Mouse (Mus musculus) liver, embryonic 13.5 days (tissue): ENCODE measurements at regions not wholly inside any gene's neighbourhood (a gene's known extent, or its start where the extent isn't known, plus 50 kb on each side); places are given as distances from the start of the nearest gene placed in this dataset.

ENCODE experiments used
- ATAC-seq: fragments of 200-750 bp; cut with Nextera tagmentation; 2 replicates; pipeline ENCODE4 v1.8.0; 2017; ENCODE audit warnings: low read depth, mild to moderate bottlenecking, moderate number of reproducible peaks, moderate library complexity
- DNase-seq: peaks from one replicate; pipeline ENCODE4 v3.0.0; 2022
- H3K27ac ChIP-seq: fragments of 300-500 bp; sonication (generic); 2 replicates; pipeline ENCODE4 v1.5.1; 2015; ENCODE audit warnings: moderate library complexity, mild to moderate bottlenecking, inconsistent platforms
- H3K27me3 ChIP-seq: fragments of 300-500 bp; sonication (generic); 2 replicates; pipeline ENCODE4 v1.6.1; 2015; ENCODE audit warnings: mild to moderate bottlenecking, inconsistent platforms
- H3K36me3 ChIP-seq: fragments of 300-500 bp; sonication (generic); 2 replicates; pipeline ENCODE4 v1.6.1; 2015; ENCODE audit warnings: mild to moderate bottlenecking, inconsistent platforms
- H3K4me1 ChIP-seq: fragments of 300-500 bp; sonication (generic); replicated peaks from 2 replicates; pipeline ENCODE4 v1.6.1; 2015; ENCODE audit warnings: inconsistent platforms
- H3K4me2 ChIP-seq: fragments of 300-500 bp; sonication (generic); 2 replicates; pipeline ENCODE4 v1.6.1; 2015; ENCODE audit warnings: inconsistent platforms, mild to moderate bottlenecking, moderate library complexity
- H3K4me3 ChIP-seq: fragments of 300-500 bp; sonication (generic); replicated peaks from 2 replicates; pipeline ENCODE4 v1.5.1; 2015; ENCODE audit warnings: mild to moderate bottlenecking, inconsistent platforms
- H3K9ac ChIP-seq: fragments of 300-500 bp; sonication (generic); 2 replicates; pipeline ENCODE4 v1.6.1; 2015; ENCODE audit warnings: mild to moderate bottlenecking, inconsistent platforms
- H3K9me3 ChIP-seq: fragments of 300-500 bp; sonication (generic); replicated peaks from 2 replicates; pipeline ENCODE4 v1.6.1; 2016; ENCODE audit warnings: inconsistent platforms
- WGBS: fragments of 180-500 bp; shearing (Covaris S2); methylation state at CpG from one replicate; pipeline ENCODE4 v1.1.7; 2015; ENCODE audit not compliant: insufficient replicate concordance; 5-methylcytosine and 5-hydroxymethylcytosine counted together

DNA sequence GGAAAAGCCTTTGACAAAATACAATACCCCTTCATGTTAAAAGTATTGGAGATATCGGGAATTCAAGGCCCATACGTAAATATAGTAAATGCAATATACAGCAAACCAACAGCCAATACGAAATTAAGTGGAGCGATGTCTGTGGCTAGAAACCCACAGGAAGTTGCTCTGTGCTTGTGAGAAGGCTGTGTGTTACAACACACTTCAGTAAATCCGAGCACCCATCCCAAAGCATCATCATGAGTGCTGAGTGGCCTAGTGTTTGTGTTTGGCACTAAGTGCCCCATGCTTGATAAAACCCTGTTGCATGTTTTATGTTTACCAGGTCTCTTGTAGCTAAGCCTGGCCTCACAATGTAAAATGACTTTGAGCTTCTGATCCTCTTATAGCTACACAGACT, 194.3 kb downstream of the Ankrd16 start:
- DNase-seq, result no peak
- 60% methylated on average over 5 of the region's 5 CpGs for WGBS
- Histone ChIP-seq H3K27ac (no peak overlapping the region), H3K27me3 (no peaks in the 10 kb centered on the region), H3K4me3 (no peak overlapping the region), H3K36me3 (no peaks in the 10 kb centered on the region), H3K9ac (no peak overlapping the region), H3K4me2 (no peak overlapping the region), H3K9me3 (no peaks in the 10 kb centered on the region), H3K4me1 (no peaks in the 10 kb centered on the region)
- ATAC-seq, result no peak

DNA sequence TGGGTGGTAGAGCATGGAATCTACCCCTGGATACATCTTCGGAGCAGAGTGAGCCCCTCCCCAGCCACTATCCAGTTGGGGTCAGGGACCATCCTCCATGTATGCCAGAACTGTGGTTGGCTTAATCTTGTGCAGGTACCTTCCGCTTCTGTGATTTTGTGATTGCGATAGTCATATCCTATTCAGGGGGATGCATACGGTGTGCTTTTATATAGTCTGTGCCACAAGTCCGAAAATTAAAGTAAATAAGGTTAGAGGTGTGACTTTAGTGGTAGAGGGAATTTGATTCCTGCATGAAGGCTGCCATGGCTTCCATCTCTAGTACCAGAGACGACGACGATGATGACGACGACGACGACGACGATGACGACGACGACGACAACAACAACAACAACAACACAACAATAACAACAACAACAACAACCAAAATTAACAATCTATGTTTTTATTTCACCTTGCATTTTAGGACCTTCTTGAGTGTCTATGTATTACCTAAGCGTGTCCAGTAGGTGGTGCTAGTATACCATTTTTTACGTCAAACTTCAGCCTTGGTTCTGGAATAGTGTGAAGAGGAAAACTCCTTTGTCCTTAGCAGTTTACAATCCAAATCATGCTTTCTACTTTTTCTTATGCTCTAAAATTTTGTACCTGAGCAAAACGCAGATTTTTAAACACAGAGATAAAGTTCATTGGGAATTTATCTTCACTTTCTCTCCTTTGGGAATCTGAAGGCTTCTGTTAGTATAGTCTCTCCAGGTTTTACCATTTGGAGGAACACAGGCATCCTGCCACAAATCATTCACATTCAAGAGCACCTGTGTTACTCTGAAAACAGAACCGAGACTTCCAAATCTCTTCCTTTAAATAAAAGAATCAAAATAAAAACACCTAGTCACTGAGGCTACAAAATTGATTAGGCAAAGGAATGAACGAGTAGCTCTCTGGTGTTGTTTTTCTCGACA, 224.5 kb downstream of the Ankrd16 start:
- ATAC-seq (no peak), DNase-seq (no peak)
- no peak overlapping the region for H3K9ac ChIP-seq
- H3K9me3 ChIP-seq, result no peaks in the 10 kb centered on the region
- 31% methylated on average over 24 of the region's 24 CpGs for WGBS
- H3K36me3 ChIP-seq, result no peaks in the 10 kb centered on the region
- H3K4me2 ChIP-seq, result no peak overlapping the region
- no peaks in the 10 kb centered on the region for H3K4me1 ChIP-seq
- H3K4me3 ChIP-seq, result no peak overlapping the region
- H3K27ac ChIP-seq, result no peak overlapping the region
- no peaks in the 10 kb centered on the region for H3K27me3 ChIP-seq

DNA sequence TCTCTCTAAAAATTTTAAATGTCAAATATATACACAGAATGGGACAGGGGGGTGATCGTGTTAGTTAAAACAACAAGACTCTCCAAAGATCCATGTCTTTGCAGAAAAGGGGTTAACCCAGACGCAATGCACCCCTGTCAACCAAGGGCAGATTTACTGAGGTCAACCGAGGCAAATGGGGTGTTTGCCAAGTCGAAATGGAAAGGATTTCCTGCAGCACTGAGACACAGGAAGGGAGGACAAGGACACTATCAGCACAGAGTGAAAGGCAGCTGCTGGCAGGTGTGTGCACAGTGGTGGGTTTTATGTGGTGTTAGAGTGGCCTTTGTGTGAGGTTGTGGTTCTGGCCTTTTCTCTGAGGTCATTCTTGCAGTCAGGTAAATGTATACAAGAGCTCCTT, 226.7 kb downstream of the Ankrd16 start:
- H3K4me2 ChIP-seq, result no peak overlapping the region
- no peak overlapping the region for H3K9ac ChIP-seq
- H3K4me1 ChIP-seq, result no peaks in the 10 kb centered on the region
- DNase-seq (no peak), ATAC-seq (no peak)
- WGBS, result 23% methylated on average over 4 of the region's 4 CpGs
- H3K4me3 ChIP-seq, result no peak overlapping the region
- no peaks in the 10 kb centered on the region for H3K36me3 ChIP-seq
- H3K9me3 ChIP-seq, result no peaks in the 10 kb centered on the region
- no peak overlapping the region for H3K27ac ChIP-seq
- no peaks in the 10 kb centered on the region for H3K27me3 ChIP-seq

DNA sequence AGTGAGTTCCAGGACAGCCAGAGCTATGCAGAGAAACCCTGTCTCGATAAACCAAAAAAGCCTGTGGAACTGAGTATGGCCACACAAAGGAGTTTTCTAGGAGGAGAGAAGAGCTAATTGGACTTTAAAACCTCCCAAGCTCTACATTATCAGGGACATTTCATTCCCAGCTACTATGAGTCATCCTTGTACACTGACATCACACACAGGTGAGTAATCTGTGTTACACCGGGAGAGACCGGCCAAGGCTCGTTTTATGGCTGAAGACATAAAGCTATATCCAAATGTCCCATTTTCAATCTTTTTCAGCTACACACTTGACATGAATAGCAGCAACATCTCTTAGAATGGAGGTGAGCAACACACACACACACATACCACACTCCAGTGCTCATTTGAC, 229.5 kb downstream of the Ankrd16 start:
- Histone ChIP-seq H3K36me3 (no peaks in the 10 kb centered on the region), H3K9ac (no peak overlapping the region), H3K27me3 (no peaks in the 10 kb centered on the region), H3K9me3 (no peaks in the 10 kb centered on the region), H3K4me3 (no peak overlapping the region), H3K27ac (no peak overlapping the region), H3K4me2 (no peak overlapping the region), H3K4me1 (no peaks in the 10 kb centered on the region)
- WGBS, result 78% methylated on average over 4 of the region's 4 CpGs
- ATAC-seq, result no peak
- DNase-seq, result no peak

DNA sequence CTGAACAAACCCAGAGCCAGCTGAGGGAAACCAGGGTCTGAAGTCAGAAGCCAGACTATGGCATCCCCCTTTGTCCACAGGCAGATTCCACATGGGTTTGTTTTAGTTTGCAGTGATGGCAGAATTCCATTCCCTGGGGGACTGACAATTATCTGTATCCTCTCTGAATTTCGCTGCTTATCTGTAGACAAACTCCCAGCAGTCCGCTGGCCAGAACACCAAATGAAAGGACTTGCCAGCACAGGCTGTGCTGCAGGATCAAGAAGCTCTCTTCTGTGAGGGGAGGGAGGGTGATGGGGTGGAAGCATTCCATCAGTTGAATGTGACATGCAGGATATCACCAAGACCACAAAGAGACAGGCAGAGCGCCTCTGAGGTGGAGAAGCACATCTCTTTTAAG, 233.8 kb downstream of the Ankrd16 start:
- Histone ChIP-seq H3K27ac (no peak overlapping the region), H3K4me1 (no peaks in the 10 kb centered on the region), H3K4me3 (no peak overlapping the region), H3K27me3 (no peaks in the 10 kb centered on the region), H3K36me3 (no peaks in the 10 kb centered on the region), H3K9ac (no peak overlapping the region), H3K9me3 (no peaks in the 10 kb centered on the region), H3K4me2 (no peak overlapping the region)
- DNase-seq, result no peak
- 31% methylated on average over 3 of the region's 3 CpGs for WGBS
- no peak for ATAC-seq

DNA sequence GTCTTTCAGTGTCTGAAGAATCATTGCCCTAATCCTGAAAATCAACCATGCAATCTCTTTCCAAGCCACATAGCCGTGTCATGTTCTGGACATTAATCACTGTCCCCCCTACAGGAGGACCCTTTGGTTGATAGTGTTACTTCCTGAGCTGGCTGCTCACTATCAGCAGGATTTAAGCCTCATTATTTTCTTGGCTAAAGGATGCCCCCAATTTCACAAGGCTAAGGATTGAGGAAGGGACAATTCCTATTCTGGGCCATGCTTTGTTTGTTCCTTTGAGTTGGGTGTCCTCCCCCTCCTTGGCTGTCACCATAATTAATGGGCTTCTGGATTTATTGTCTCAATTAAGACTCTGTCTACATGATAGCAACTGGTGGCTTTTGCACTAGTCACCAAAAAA, 241.9 kb downstream of the Ankrd16 start:
- H3K4me3 ChIP-seq, result no peak overlapping the region
- WGBS, result 34% methylated on average over 1 of the region's 1 CpGs
- H3K4me1 ChIP-seq, result no peaks in the 10 kb centered on the region
- no peaks in the 10 kb centered on the region for H3K27me3 ChIP-seq
- H3K9ac ChIP-seq, result no peak overlapping the region
- no peaks in the 10 kb centered on the region for H3K36me3 ChIP-seq
- ATAC-seq, result 0 out of 2 replicates have a peak, but pooled peaks have one; percentile 34
- DNase-seq, result no peak
- no peaks in the 10 kb centered on the region for H3K9me3 ChIP-seq
- H3K27ac ChIP-seq, result no peak overlapping the region
- no peak overlapping the region for H3K4me2 ChIP-seq

DNA sequence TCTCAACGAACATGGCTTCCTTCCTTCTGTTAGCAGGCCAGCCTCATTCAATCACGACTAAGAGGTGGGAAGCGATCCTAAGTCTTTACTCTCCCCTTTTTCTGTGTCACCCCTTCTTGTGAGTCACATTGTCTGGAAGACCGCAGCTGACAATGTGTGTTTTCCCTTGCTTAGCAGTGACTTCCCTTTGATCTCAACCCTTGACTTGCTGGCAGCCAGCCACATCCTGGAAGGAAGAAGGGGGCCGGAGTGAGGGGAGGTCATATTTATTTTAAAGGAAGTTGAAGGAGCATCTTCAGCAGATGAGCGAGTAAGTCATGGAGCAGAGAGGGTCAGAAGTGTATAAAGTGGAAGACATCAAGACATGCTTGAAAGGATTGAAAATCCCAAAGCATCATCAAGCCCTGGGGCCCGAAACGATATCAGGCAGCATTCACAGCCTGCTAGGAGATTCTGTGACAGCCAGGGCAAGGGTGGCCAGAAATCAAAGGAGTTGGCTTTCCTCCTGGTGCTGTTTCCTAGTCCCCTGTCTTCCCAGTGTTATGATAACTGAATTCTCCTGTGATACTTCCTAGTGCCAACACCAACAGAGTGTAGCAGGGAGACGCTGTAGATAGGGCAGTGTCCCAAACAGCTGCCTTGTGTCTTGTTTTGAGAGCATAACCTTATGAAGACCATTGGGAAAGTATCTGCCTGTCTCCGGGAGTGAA, 245.9 kb downstream of the Ankrd16 start:
- Histone ChIP-seq H3K9ac (no peak overlapping the region), H3K36me3 (no peaks in the 10 kb centered on the region), H3K27ac (peak overlapping the region; percentile 23), H3K9me3 (no peaks in the 10 kb centered on the region), H3K4me3 (no peak overlapping the region), H3K4me1 (no peaks in the 10 kb centered on the region), H3K4me2 (no peak overlapping the region), H3K27me3 (no peaks in the 10 kb centered on the region)
- WGBS, result 14% methylated on average over 10 of the region's 10 CpGs
- ATAC-seq, result peak; percentile 47; the same call in 1 of the 2 replicates
- no peak for DNase-seq

DNA sequence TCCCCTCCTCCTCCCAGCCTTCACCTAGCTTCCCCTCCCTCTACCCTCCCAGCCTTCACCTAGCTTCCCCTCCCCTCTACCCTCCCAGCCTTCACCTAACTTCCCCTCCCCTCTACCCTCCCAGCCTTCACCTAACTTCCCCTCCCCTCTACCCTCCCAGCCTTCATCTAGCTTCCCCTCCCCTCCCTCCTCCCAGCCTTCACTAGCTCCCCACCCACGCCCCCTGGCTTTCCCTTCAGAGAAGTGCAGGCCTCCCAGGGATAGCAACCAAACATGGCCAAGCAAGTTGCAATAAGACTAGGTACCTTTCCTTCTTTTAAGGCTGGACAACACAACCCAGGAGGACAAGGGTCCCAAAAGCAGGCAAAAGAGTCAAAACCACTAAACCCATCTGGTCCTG, 248.5 kb downstream of the Ankrd16 start:
- no peak overlapping the region for H3K9ac ChIP-seq
- H3K4me1 ChIP-seq, result no peaks in the 10 kb centered on the region
- 52% methylated on average over 1 of the region's 1 CpGs for WGBS
- DNase-seq, result no peak
- H3K27me3 ChIP-seq, result no peaks in the 10 kb centered on the region
- H3K9me3 ChIP-seq, result no peaks in the 10 kb centered on the region
- no peak overlapping the region for H3K4me2 ChIP-seq
- ATAC-seq, result no peak
- no peak overlapping the region for H3K4me3 ChIP-seq
- no peak overlapping the region for H3K27ac ChIP-seq
- H3K36me3 ChIP-seq, result no peaks in the 10 kb centered on the region

DNA sequence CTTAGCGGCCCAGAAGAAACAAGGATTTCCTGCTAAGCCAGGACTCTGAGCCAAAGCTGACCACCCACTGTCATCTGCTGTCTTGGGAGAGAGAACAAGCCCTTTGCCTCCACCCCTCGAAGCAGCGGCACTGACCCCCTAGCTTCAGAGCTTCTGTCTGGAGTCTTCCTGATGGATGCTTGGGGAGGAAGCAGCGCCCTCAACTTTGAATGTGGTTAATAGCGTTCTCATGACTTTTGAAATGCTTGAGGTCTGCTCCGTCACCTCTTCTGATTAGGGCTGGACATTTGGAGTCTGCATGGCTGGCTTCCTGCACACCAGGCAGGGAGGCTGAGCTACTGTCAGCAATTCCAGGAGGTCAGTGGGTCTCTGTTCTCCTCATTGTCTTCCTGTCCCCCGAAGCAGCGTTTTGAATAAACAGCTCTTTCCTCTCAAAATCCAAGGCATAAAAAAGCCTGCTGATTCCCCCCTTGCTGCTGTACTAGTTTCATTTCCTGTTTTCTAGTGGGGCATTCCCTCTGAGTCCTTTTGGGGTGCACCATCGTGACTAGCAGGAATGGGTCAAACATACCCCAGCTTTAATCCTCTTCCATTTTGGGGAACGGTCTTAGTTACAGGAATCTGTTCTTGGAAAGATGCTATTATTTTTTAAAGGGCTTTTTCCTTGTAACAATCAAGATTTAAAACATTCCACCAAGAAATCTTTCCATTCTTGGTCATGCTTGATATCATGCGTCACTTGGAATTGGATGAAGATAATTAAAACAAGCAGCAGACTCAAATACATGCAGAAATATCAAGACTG, 256.0 kb downstream of the Ankrd16 start:
- WGBS, result 35% methylated on average over 11 of the region's 11 CpGs
- H3K36me3 ChIP-seq, result no peaks in the 10 kb centered on the region
- no peaks in the 10 kb centered on the region for H3K9me3 ChIP-seq
- peak; percentile 59 for ATAC-seq
- H3K27ac ChIP-seq, result no peak overlapping the region; the same call in 1 of the 2 replicates
- H3K9ac ChIP-seq, result no peak overlapping the region
- H3K4me3 ChIP-seq, result no peak overlapping the region
- H3K27me3 ChIP-seq, result no peaks in the 10 kb centered on the region
- no peak for DNase-seq
- no peaks in the 10 kb centered on the region for H3K4me1 ChIP-seq
- H3K4me2 ChIP-seq, result no peak overlapping the region

DNA sequence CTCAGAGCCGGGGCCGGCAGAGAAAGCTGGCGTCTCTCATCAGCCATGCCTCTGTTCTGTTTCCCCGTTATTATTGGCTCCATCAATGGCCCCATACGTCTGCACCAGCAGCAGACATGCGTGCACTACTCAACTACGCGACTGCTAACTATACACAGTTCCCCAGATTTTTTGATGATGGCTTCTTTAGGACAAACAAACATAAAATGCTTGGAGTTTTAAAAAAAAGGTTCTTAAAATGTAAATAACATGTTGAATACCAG, 256.6 kb downstream of the Ankrd16 start:
- Histone ChIP-seq H3K9ac (no peak overlapping the region), H3K36me3 (no peaks in the 10 kb centered on the region), H3K4me2 (no peak overlapping the region), H3K4me3 (no peak overlapping the region), H3K27ac (no peak overlapping the region), H3K27me3 (no peaks in the 10 kb centered on the region), H3K9me3 (no peaks in the 10 kb centered on the region), H3K4me1 (no peaks in the 10 kb centered on the region)
- DNase-seq (no peak), ATAC-seq (no peak)
- 77% methylated on average over 8 of the region's 8 CpGs for WGBS

DNA sequence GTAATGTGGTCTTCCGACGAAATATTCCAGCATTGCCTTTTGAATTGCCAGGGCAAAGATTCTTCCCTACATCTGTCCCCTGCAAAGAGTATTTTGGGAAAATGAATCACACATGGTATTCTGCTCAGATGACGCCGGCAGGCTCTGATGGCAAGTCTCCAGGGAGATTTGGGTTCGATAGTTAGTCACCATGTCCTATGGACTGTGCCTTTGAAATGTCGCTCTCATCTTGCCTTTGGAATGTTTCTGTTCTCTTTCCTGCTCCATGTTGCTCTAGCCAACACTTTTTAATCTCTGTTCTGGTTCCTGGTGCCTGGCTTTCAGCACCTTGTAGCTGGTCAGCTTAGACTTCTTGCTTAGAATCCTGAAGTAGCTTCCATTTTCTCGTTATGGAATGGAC, 252.3 kb downstream of the Itga8 start:
- DNase-seq (no peak), ATAC-seq (no peak)
- H3K27me3 ChIP-seq, result no peaks in the 10 kb centered on the region
- no peak overlapping the region for H3K9ac ChIP-seq
- H3K9me3 ChIP-seq, result no peaks in the 10 kb centered on the region
- 66% methylated on average over 7 of the region's 7 CpGs for WGBS
- no peak overlapping the region for H3K4me3 ChIP-seq
- H3K27ac ChIP-seq, result no peak overlapping the region
- no peaks in the 10 kb centered on the region for H3K36me3 ChIP-seq
- no peak overlapping the region for H3K4me2 ChIP-seq
- H3K4me1 ChIP-seq, result no peaks in the 10 kb centered on the region
